Mouse (Mus musculus) brain, embryonic 14.5 days (tissue): ENCODE measurements around the gene Lpin1.

ENCODE experiments used
- CTCF ChIP-seq: fragments of 200-500 bp; IDR thresholded peaks from 2 replicates; pipeline ENCODE4 v1.5.1; 2012; ENCODE audit warnings: inconsistent platforms, mild to moderate bottlenecking, moderate library complexity, borderline replicate concordance; ENCODE audit not compliant: insufficient read depth, insufficient read length; ENCODE audit errors: extremely low read depth
- POLR2A ChIP-seq: fragments of 200-500 bp; IDR thresholded peaks from 2 replicates; pipeline ENCODE4 v1.6.1; 2012; ENCODE audit warnings: mild to moderate bottlenecking, inconsistent platforms, borderline replicate concordance; ENCODE audit not compliant: poor library complexity, insufficient read depth, insufficient read length, severe bottlenecking; ENCODE audit errors: extremely low read depth

GRCm38 (mm10) chr12:16605624-16606023, 5.1 kb downstream of the Lpin1 start:
- TF ChIP-seq POLR2A (no peak), CTCF (no peak)
